Mouse (Mus musculus) liver, postnatal 0 days (tissue): ENCODE measurements at regions not wholly inside any gene's neighbourhood (a gene's known extent, or its start where the extent isn't known, plus 50 kb on each side); places are given as distances from the start of the nearest gene placed in this dataset.

Source experiments
- CTCF ChIP-seq: sonication (generic); IDR thresholded peaks from 2 replicates; pipeline ENCODE4 v1.5.1; 2016; ENCODE audit warnings: antibody characterized with exemption, low read depth
- EP300 ChIP-seq: IDR thresholded peaks from 2 replicates; pipeline ENCODE4 v1.6.1; 2016; ENCODE audit warnings: antibody characterized with exemption, low read depth, mild to moderate bottlenecking

- no peak for TF ChIP-seq EP300
- TF ChIP-seq CTCF = no peak
Observed at GRCm38 (mm10) chr1:46983093-46983492, 90.4 kb upstream of the Slc39a10 start.
